1 mouse cellular context compared by ENCODE assay signal in genomic region chr8:75108527-75109235, GRCm38 (mm10).
TF ChIP-seq lines count a peak whose summit lies in the region.

No protein-coding gene starts in this region.

TF ChIP-seq in MEL, 35 proteins besides CTCF, POLR2A, EP300 and RAD21 (continued from another document):
- TF ChIP-seq RCOR1 (IDR thresholded peaks at IDR 0.05; ENCODE audit: low read depth, low read length) (no peak), ZMIZ1 (IDR thresholded peaks at IDR 0.05; ENCODE audit: low read depth, low read length) (no peak), BHLHE40 (IDR thresholded peaks at IDR 0.05; ENCODE audit: borderline replicate concordance, low read depth, low read length) (0 out of 2 replicates have a peak, but pooled peaks have one; percentile 34), ZNF384 (IDR thresholded peaks at IDR 0.05; ENCODE audit: low read depth, low read length) (peak; percentile 36; the same call in 1 of the 2 replicates), GABPA (IDR thresholded peaks at IDR 0.05; ENCODE audit: low read depth, low read length) (no peak), ZC3H11A (IDR thresholded peaks at IDR 0.05; ENCODE audit: low read depth, low read length) (peak; percentile 86), ZKSCAN1 (IDR thresholded peaks at IDR 0.05; ENCODE audit: low read depth, low read length) (no peak)
